Mouse (Mus musculus) liver, embryonic 14.5 days (tissue): ENCODE results near the gene Enox1.

ENCODE experiments used
- CTCF ChIP-seq: IDR thresholded peaks from 2 replicates; pipeline ENCODE4 v1.5.1; 2016; ENCODE audit warnings: antibody characterized with exemption, low read depth, control low read depth
- EP300 ChIP-seq: IDR thresholded peaks from 2 replicates; pipeline ENCODE4 v1.6.1; 2016; ENCODE audit warnings: antibody characterized with exemption, low read depth

GRCm38 (mm10) chr14:77168161-77168560 lies 11.6 kb downstream of the Enox1 start:
- no peak for TF ChIP-seq CTCF
- no peak for TF ChIP-seq EP300
